Mouse (Mus musculus) bone marrow macrophage, adult 2 months (primary cell): ENCODE data around the gene Lrig3.

Experiments
- CTCF ChIP-seq: IDR thresholded peaks from 2 replicates; pipeline ENCODE4 v1.5.1; 2012; ENCODE audit warnings: low read depth, mild to moderate bottlenecking, low read length, moderate library complexity
- POLR2A ChIP-seq: IDR thresholded peaks from 2 replicates; pipeline ENCODE4 v1.6.1; 2012; ENCODE audit warnings: mild to moderate bottlenecking, low read depth, low read length, borderline replicate concordance

GRCm38 (mm10) chr10:125970031-125970430 is 4.1 kb downstream of the Lrig3 start:
- no peak for TF ChIP-seq CTCF
- TF ChIP-seq POLR2A: no peak
